Mouse (Mus musculus) brown adipose tissue, adult 24 weeks (tissue): ENCODE results near the gene Phactr2. TPM values are rescaled to one million over a fixed set of nuclear protein-coding genes. Genes with fewer than 3 reads are reported as not detected.

Source experiments
- H3K27ac ChIP-seq: fragments of 200-500 bp; replicated peaks from 2 replicates; pipeline ENCODE4 v1.5.1; 2012; ENCODE audit warnings: low read depth, mild to moderate bottlenecking, low read length
- H3K4me1 ChIP-seq: fragments of 200-500 bp; 2 replicates; pipeline ENCODE4 v1.6.1; 2012; ENCODE audit warnings: low read length, mixed read lengths; ENCODE audit not compliant: control insufficient read depth, insufficient read depth, insufficient read length
- H3K4me3 ChIP-seq: fragments of 200-500 bp; 2 replicates; pipeline ENCODE4 v1.5.1; 2012; ENCODE audit warnings: low read depth, mild to moderate bottlenecking, low read length, moderate library complexity; ENCODE audit not compliant: insufficient read depth
- polyA plus RNA-seq: library from polyadenylated mRNA; stranded (reverse); fragments of >200 nt; gene quantifications from 2 replicates; pipeline ENCODE4 v1.2.4, GENCODE M21; 2012; ENCODE audit not compliant: missing spikeins, insufficient read depth, insufficient read length

The Phactr2 gene
- polyA plus RNA-seq, 1 experiment, result 15.3 TPM

GRCm38 (mm10) chr10:13303271-13304265 lies 170.6 kb downstream of the Phactr2 start:
- H3K4me1 ChIP-seq, result peaks cover 18% of the 10 kb centered on the region
- no peak overlapping the region for H3K4me3 ChIP-seq
- no peak overlapping the region for H3K27ac ChIP-seq

DNA sequence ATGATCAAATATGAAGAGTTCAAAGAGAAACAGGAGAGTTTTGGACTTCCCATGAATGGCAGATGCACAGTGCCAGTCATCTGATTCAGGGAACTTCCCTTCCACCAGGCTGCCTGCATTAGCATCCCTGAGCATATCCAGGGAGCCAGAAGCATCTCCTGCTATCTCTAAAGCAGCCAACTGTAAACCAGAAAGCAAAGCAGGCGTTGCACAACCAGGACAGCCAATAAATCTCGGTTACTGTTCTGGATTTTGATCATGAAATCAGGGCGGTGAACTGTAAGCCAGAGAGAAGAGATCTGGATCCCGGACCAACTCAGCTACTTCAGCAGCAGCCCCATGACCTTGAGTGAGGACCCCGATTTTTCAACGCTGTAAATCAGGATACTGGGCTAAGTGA lies 173.6 kb downstream of the Phactr2 start:
- Histone ChIP-seq H3K4me3 (no peak overlapping the region; the same call in 1 of the 2 replicates), H3K27ac (peak overlapping the region; percentile 51), H3K4me1 (peaks cover 18% of the 10 kb centered on the region)

DNA sequence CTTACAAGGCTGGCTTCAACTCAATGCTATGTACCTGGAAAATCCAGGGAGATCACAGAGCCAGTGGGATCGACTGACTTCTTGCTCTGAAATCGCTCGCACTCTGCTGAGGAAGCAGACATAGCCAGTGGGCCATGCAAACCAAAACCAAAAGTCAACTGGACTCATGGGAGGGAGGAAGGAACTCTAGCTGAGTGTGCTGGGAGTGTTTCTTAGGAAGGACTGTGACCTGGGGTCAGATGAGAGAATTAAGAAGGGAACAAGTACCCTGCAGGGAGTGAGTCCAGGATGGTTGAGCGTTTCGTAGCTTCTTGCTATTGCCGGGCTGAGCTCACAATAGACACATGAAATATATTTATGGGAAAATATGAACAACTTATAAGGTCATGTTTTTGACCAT lies 174.0 kb downstream of the Phactr2 start:
- Histone ChIP-seq H3K27ac (peak overlapping the region; percentile 38; the same call in 1 of the 2 replicates), H3K4me1 (peaks cover 21% of the 10 kb centered on the region), H3K4me3 (peak overlapping the region; percentile 31)

- Histone ChIP-seq H3K4me1 (peaks cover 15% of the 10 kb centered on the region), H3K27ac (no peak overlapping the region), H3K4me3 (no peak overlapping the region)
Observed at GRCm38 (mm10) chr10:13294886-13295285, 179.3 kb downstream of the Phactr2 start.

GRCm38 (mm10) chr10:13292026-13292425 lies 182.2 kb downstream of the Phactr2 start:
- Histone ChIP-seq H3K27ac (no peak overlapping the region), H3K4me3 (no peak overlapping the region), H3K4me1 (peaks cover 12% of the 10 kb centered on the region)

- Histone ChIP-seq H3K4me3 (no peak overlapping the region), H3K27ac (no peak overlapping the region), H3K4me1 (peaks cover 6% of the 10 kb centered on the region)
Observed at GRCm38 (mm10) chr10:13289252-13289961, 184.8 kb downstream of the Phactr2 start.

DNA sequence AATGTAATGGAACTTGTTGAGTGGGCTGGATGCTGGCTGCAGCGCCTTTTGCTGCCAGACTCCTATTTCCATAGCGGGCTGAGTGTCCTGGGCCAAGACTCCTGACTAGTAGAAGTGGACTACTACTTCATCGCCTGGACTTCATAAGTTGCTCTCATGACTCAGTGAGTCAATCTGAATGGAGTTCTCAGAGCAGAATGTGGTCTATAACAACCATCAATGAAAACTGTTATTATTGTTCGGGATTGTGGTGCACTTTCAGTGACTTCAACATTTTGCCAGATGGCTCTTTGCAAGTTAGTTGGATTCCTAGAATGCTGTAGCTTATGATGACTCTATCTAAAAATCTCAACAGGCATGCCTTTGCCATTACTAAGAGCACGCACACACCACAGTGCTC lies 185.9 kb downstream of the Phactr2 start:
- Histone ChIP-seq H3K4me3 (no peak overlapping the region), H3K4me1 (peaks cover 3% of the 10 kb centered on the region; the same call in 1 of the 2 replicates), H3K27ac (no peak overlapping the region)

DNA sequence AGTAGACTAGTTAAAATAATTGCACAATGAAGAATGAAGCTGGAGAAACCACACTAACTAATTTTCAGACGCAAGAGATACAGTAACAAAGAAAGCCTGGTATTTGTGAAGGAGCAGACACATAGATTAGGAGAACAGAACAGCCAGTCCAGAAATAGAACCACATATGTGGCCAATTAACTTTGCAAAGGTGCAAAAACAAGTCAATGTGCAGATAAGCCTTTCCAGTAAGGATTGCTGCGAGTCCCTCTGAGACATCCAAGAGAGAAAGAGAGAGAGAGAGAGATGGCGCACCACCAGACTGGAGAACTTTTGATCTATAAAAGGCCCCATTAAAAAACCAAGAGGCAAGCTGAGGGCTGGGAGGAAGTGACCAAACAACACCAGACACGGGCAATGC lies 190.8 kb downstream of the Phactr2 start:
- no peak overlapping the region for H3K27ac ChIP-seq
- no peaks in the 10 kb centered on the region for H3K4me1 ChIP-seq
- H3K4me3 ChIP-seq, result no peak overlapping the region

GRCm38 (mm10) chr10:13280298-13280853 lies 193.8 kb downstream of the Phactr2 start:
- H3K4me1 ChIP-seq, result peaks cover 5% of the 10 kb centered on the region; the same call in 1 of the 2 replicates
- H3K27ac ChIP-seq, result no peak overlapping the region
- no peak overlapping the region for H3K4me3 ChIP-seq

DNA sequence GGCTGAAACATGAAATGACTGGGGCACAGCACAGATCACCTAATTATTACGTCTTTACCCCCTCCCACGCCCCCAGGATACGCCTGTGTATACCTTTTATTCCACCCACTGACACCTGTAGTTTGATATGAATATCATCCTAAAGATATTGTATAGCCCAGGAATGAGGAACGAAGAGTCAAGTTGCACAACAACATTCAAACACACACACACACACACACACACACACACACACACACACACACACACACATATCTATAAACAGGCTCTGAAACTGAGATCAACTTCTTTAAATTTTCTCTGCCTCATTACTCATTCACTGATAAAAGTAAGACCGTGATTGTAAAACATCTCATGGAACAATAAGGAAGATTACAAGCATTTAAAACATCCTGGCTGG lies 197.9 kb downstream of the Phactr2 start:
- Histone ChIP-seq H3K4me3 (no peak overlapping the region), H3K27ac (no peak overlapping the region), H3K4me1 (peaks cover 5% of the 10 kb centered on the region; the same call in 1 of the 2 replicates)

GRCm38 (mm10) chr10:13275152-13275551 lies 199.1 kb downstream of the Phactr2 start:
- Histone ChIP-seq H3K4me3 (no peak overlapping the region), H3K27ac (no peak overlapping the region), H3K4me1 (peaks cover 5% of the 10 kb centered on the region; the same call in 1 of the 2 replicates)

DNA sequence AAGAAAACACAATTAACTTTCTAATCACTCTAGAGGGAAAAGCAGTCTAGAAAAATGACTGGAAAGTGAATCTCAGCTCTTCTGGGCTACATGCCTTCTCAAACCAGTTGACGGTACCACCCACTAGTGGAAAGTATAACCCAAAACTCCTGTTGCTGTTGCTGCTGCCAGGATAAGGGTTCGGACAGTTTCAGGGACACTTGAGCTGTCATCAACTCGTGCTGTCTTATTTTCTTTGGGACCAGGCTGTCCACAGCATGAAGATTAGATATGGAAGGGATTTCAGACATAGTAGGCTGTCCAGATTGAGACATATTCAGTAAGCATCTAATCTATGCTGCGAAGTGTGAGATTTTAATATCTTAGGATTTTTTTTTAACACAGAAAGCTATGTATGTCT lies 199.5 kb downstream of the Phactr2 start:
- Histone ChIP-seq H3K4me3 (no peak overlapping the region), H3K27ac (no peak overlapping the region), H3K4me1 (peaks cover 5% of the 10 kb centered on the region; the same call in 1 of the 2 replicates)

GRCm38 (mm10) chr10:13273756-13274155 lies 200.5 kb downstream of the Phactr2 start:
- Histone ChIP-seq H3K4me1 (peaks cover 5% of the 10 kb centered on the region; the same call in 1 of the 2 replicates), H3K27ac (no peak overlapping the region), H3K4me3 (no peak overlapping the region)

DNA sequence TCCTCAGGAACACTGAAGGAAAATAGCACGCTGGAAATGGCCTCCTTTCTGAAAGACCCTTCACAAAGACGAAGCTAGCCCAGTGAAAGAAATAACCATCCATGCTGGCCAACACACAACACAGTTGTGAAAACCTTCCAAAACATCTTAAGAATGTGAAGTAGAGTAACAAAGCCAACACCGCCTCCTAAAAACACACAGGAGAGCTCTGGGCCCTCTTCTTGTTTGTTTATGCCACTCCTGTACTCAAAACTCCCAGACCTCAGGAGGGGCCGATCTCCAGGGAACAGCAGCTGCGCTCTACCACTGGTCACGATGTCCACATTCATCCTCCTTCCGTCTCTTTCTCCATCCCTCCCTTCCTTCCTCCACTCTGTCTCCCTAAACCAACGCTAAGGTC lies 202.5 kb downstream of the Phactr2 start:
- no peak overlapping the region for H3K27ac ChIP-seq

GRCm38 (mm10) chr10:13271099-13271498 lies 203.1 kb downstream of the Phactr2 start:
- no peak overlapping the region for H3K4me3 ChIP-seq
- H3K27ac ChIP-seq, result no peak overlapping the region
- no peaks in the 10 kb centered on the region for H3K4me1 ChIP-seq

More for the DNA sequence above, 202.5 kb downstream of the Phactr2 start:
- Histone ChIP-seq H3K4me3 (no peak overlapping the region), H3K4me1 (no peaks in the 10 kb centered on the region)
